In genomic region chr3:66514587-66514986, GRCm38 (mm10) we compare ENCODE assay signal across 31 mouse cellular contexts.
"Had no signal": no experiment of that assay in that cellular context is flagged by ENCODE, and none has a peak within 500 bp of the region (broad histone marks: within the 10 kb centered on the region; RNA-seq: fewer than 3 reads in every experiment).

No protein-coding gene starts in this region.

- H3K27me3 ChIP-seq: limb, embryonic 12.5 days; limb, embryonic 13.5 days; limb, embryonic 15.5 days; liver, embryonic 12.5 days; liver, embryonic 13.5 days; liver, embryonic 15.5 days; lung, embryonic 15.5 days; megakaryocyte, embryonic 14.5 days; midbrain, embryonic 12.5 days; midbrain, embryonic 13.5 days; midbrain, embryonic 15.5 days; neural tube, embryonic 12.5 days had no signal

- H3K9me3 ChIP-seq: limb, embryonic 10.5 days; limb, embryonic 15.5 days; liver, embryonic 12.5 days; liver, embryonic 13.5 days; liver, embryonic 15.5 days; lung, embryonic 15.5 days; midbrain, embryonic 10.5 days; midbrain, embryonic 15.5 days; neural tube, embryonic 12.5 days had no signal

- H3K4me3 ChIP-seq: limb, embryonic 10.5 days; limb, embryonic 12.5 days; limb, embryonic 13.5 days; limb, embryonic 15.5 days; liver, embryonic 12.5 days; liver, embryonic 13.5 days; liver, embryonic 15.5 days; lung, embryonic 15.5 days; megakaryocyte, embryonic 14.5 days; midbrain, embryonic 10.5 days; midbrain, embryonic 12.5 days; midbrain, embryonic 13.5 days; midbrain, embryonic 15.5 days; myocyte; neural tube, embryonic 12.5 days had no signal

- H3K36me3 ChIP-seq: limb, embryonic 10.5 days; limb, embryonic 12.5 days; limb, embryonic 13.5 days; limb, embryonic 15.5 days; liver, embryonic 12.5 days; liver, embryonic 13.5 days; liver, embryonic 15.5 days; lung, embryonic 15.5 days; midbrain, embryonic 10.5 days; midbrain, embryonic 12.5 days; midbrain, embryonic 13.5 days; midbrain, embryonic 15.5 days; neural tube, embryonic 12.5 days had no signal

- H3K4me1 ChIP-seq: limb, embryonic 12.5 days; midbrain, embryonic 10.5 days; midbrain, embryonic 12.5 days; midbrain, embryonic 15.5 days; neural tube, embryonic 12.5 days had no signal

- H3K9ac ChIP-seq: limb, embryonic 12.5 days; limb, embryonic 13.5 days; limb, embryonic 15.5 days; liver, embryonic 12.5 days; liver, embryonic 13.5 days; liver, embryonic 14.5 days; liver, embryonic 15.5 days; liver, postnatal 0 days; lung, embryonic 14.5 days; lung, embryonic 15.5 days; midbrain, embryonic 12.5 days; midbrain, embryonic 13.5 days; midbrain, embryonic 15.5 days; neural tube, embryonic 12.5 days had no signal

- ATAC-seq: liver, embryonic 12.5 days; liver, postnatal 0 days; lung, postnatal 0 days; midbrain, embryonic 13.5 days; midbrain, embryonic 15.5 days; midbrain, embryonic 16.5 days had no signal

- H3K27ac ChIP-seq: limb, embryonic 10.5 days; limb, embryonic 12.5 days; limb, embryonic 13.5 days; limb, embryonic 15.5 days; liver, embryonic 12.5 days; liver, embryonic 13.5 days; liver, embryonic 14.5 days; liver, embryonic 15.5 days; lung, embryonic 15.5 days; macrophage; midbrain, embryonic 10.5 days; midbrain, embryonic 12.5 days; midbrain, embryonic 13.5 days; midbrain, embryonic 15.5 days; neural tube, embryonic 12.5 days had no signal

- H3K4me2 ChIP-seq: limb, embryonic 12.5 days; limb, embryonic 13.5 days; limb, embryonic 15.5 days; liver, embryonic 12.5 days; liver, embryonic 13.5 days; liver, embryonic 15.5 days; lung, embryonic 14.5 days; lung, embryonic 15.5 days; midbrain, embryonic 11.5 days; midbrain, embryonic 12.5 days; midbrain, embryonic 13.5 days; midbrain, embryonic 15.5 days; neural tube, embryonic 12.5 days had no signal

- DNase-seq: left cerebral cortex, postnatal 4 days; liver; liver, embryonic 13.5 days; liver, postnatal 0 days; lung, adult 18-20 months; lung, adult 2 months; lung, embryonic 14.5 days; lung, postnatal 10 days; lung, postnatal 14 days; lung, postnatal 36 days; lung, postnatal 4 days; midbrain, embryonic 14.5 days had no signal
